Mouse (Mus musculus) MEL (cell line): ENCODE measurements around the gene Habp4.

Experiments used
- CHD2 ChIP-seq: IDR thresholded peaks from 2 replicates; pipeline ENCODE4 v1.6.1; 2011; ENCODE audit warnings: low read length, improper control_type of control experiment
- CTCF ChIP-seq, 3 experiments: IDR thresholded peaks in 2 of 3; conservative IDR thresholded peaks in 1 of 3; 2 replicates each; pipeline ENCODE4 v1.5.1; 2011 to 2012; ENCODE audit warnings: low read length in 3 of 3, low read depth in 2 of 3, mild to moderate bottlenecking in 2 of 3, improper control_type of control experiment in 1 of 3, inconsistent platforms in 1 of 3, mixed read lengths in 1 of 3, moderate library complexity in 1 of 3; ENCODE audit not compliant: control insufficient read depth in 1 of 3, insufficient read depth in 1 of 3, poor library complexity in 1 of 3, severe bottlenecking in 1 of 3
- MAFK ChIP-seq: IDR thresholded peaks from 2 replicates; pipeline ENCODE4 v1.6.1; 2011; ENCODE audit warnings: low read depth, mild to moderate bottlenecking, low read length, improper control_type of control experiment, borderline replicate concordance
- MEF2A ChIP-seq: IDR thresholded peaks from 2 replicates; pipeline ENCODE4 v1.6.1; 2014; ENCODE audit warnings: low read depth, mild to moderate bottlenecking, inconsistent platforms, low read length, improper control_type of control experiment; ENCODE audit not compliant: poor library complexity, insufficient replicate concordance, severe bottlenecking; ENCODE audit errors: extremely low read depth
- MXI1 ChIP-seq: IDR thresholded peaks from 2 replicates; pipeline ENCODE4 v1.6.1; 2011; ENCODE audit warnings: mild to moderate bottlenecking, low read depth, low read length, improper control_type of control experiment
- NELFE ChIP-seq: IDR thresholded peaks from 2 replicates; pipeline ENCODE4 v1.6.1; 2011; ENCODE audit warnings: low read depth, low read length, improper control_type of control experiment
- POLR2A ChIP-seq, 2 experiments: IDR thresholded peaks; 2 replicates each; pipeline ENCODE4 v1.6.1; 2011 to 2012; ENCODE audit warnings: low read length in 2 of 2, mild to moderate bottlenecking in 2 of 2, control low read depth in 1 of 2, improper control_type of control experiment in 1 of 2, low read depth in 1 of 2, moderate library complexity in 1 of 2; ENCODE audit not compliant: control insufficient read depth in 1 of 2, insufficient read depth in 1 of 2, poor library complexity in 1 of 2
- POLR2AphosphoS5 ChIP-seq: IDR thresholded peaks from 2 replicates; pipeline ENCODE4 v1.6.1; 2012; ENCODE audit warnings: low read depth, borderline replicate concordance, mild to moderate bottlenecking, inconsistent platforms, low read length, moderate library complexity, mixed read lengths
- TBP ChIP-seq: IDR thresholded peaks from 2 replicates; pipeline ENCODE4 v1.8.0; 2011; ENCODE audit warnings: low read depth, low read length, improper control_type of control experiment
- ZKSCAN1 ChIP-seq: IDR thresholded peaks from 2 replicates; pipeline ENCODE4 v1.6.1; 2012; ENCODE audit warnings: low read depth, mild to moderate bottlenecking, inconsistent platforms, low read length, improper control_type of control experiment, moderate library complexity

GRCm38 (mm10) chr13:64198310-64198709 lies 36.7 kb downstream of the Habp4 start:
- TF ChIP-seq CTCF (IDR thresholded peaks at IDR 0.05 in 2 of 3, conservative IDR thresholded peaks at IDR 0.05 in 1 of 3; ENCODE audit: control insufficient read depth in 1 of 3, insufficient read depth in 1 of 3, low read depth in 2 of 3, low read length in 3 of 3, poor library complexity in 1 of 3, severe bottlenecking in 1 of 3) (no peak), NELFE (no peak), ZKSCAN1 (no peak), MXI1 (no peak), POLR2AphosphoS5 (no peak), MAFK (no peak), MEF2A (no peak), CHD2 (no peak), TBP (no peak), POLR2A (IDR thresholded peaks at IDR 0.05; ENCODE audit: control insufficient read depth in 1 of 2, insufficient read depth in 1 of 2, low read depth in 1 of 2, low read length in 2 of 2, poor library complexity in 1 of 2) (no peak)
